Mouse (Mus musculus): ENCODE measurements at regions not wholly inside any gene's neighbourhood (a gene's known extent, or its start where the extent isn't known, plus 50 kb on each side); places are given as distances from the start of the nearest gene placed in this dataset.
A peak's percentile ranks its signal among the peaks of the same experiment; 100 is the strongest.

DNA sequence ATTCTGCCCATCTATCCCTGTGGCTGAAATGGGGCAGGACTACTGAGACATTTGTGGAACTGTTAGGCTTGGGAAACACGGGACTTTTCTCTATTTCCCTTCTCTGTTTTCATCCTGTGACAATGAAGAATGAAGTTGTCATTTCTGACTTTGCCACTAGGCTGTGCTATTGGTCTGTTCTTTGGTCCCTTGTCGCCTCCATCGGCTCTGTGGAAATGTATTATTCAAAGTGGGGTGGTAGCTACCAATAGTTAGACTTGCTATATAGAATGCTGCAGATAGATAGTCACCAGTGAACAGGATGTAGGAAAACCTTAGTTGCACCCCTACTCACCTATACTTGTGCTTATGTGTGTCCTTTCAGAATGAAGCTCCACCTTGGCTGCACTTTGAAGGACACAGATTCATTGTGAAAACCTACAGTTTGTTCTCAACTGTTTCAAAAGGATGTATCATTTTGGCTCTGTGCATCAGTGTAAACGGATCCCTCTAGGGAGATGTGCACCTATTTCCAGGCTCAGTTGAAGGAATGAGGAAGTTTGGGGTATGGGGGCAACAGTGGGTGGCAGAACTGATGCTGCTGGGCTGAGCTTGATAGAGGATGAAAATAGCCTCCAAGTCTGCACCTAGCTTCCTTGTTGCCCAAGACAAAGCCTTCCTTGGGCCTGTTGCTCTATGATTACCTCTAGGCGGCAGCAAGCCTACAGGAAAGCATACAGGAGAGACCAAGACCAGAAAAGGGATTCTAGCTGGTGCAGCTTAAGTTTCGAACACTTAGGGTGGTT lies 1927.9 kb upstream of the Lrrc6 start:
- no peak overlapping the region for H3K9ac ChIP-seq
- no peaks in the 10 kb centered on the region for H3K36me3 ChIP-seq (ENCODE audit: insufficient read depth)
- H3K4me2 ChIP-seq (ENCODE audit: low read depth): no peak overlapping the region
- no peaks in the 10 kb centered on the region for H3K27me3 ChIP-seq (ENCODE audit: insufficient read depth, low read length)
- no peak overlapping the region for H3K4me3 ChIP-seq (ENCODE audit: low read depth, low read length)
- TF ChIP-seq CTCF (IDR thresholded peaks at IDR 0.05; ENCODE audit: low read depth): peak; percentile 93
- peak; percentile 93 for ATAC-seq
- 13% methylated on average over 6 of the region's 6 CpGs for WGBS
- peak overlapping the region; percentile 31; the same call in 1 of the 2 replicates for H3K27ac ChIP-seq (ENCODE audit: low read depth, low read length)
- DNase-seq: peak; percentile 93
- H3K4me1 ChIP-seq (ENCODE audit: insufficient read depth): no peaks in the 10 kb centered on the region
- H3K9me3 ChIP-seq (ENCODE audit: low read length): no peaks in the 10 kb centered on the region

DNA sequence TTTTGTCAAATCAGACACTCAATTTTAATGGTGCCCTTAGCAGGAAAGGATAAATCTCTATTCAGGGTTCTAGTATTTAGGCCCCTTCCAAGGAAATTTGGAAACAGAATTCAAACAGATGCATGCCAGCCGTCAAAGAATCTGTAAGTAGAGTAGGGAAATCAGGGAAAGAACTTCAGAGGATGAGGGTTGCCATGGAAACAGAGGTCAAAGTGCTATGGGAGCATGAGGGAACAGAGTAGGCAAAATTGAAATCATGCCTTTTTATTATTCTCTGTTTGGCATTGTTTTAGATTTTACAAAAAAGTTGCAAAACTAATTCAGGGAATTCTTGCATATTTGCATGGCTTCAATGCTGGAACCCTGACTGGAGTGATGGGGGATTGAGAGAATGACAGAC lies 1916.4 kb upstream of the Lrrc6 start:
- H3K27me3 ChIP-seq (ENCODE audit: insufficient read depth, low read length): no peaks in the 10 kb centered on the region
- no peak for ATAC-seq

GRCm38 (mm10) chr15:68415401-68415925 lies 1914.8 kb upstream of the Lrrc6 start:
- ATAC-seq: no peak
- WGBS: 32% methylated on average over 3 of the region's 3 CpGs

More for the DNA sequence above, 1916.4 kb upstream of the Lrrc6 start:
- Histone ChIP-seq H3K9me3 (ENCODE audit: low read length) (no peaks in the 10 kb centered on the region), H3K4me3 (ENCODE audit: low read depth, low read length) (no peak overlapping the region), H3K36me3 (ENCODE audit: insufficient read depth) (no peaks in the 10 kb centered on the region), H3K9ac (no peak overlapping the region), H3K4me1 (ENCODE audit: insufficient read depth) (no peaks in the 10 kb centered on the region), H3K27ac (ENCODE audit: low read depth, low read length) (no peak overlapping the region), H3K4me2 (ENCODE audit: low read depth) (no peak overlapping the region)
- DNase-seq: no peak
- WGBS: 3% methylated on average over 1 of the region's 1 CpGs
- TF ChIP-seq CTCF (IDR thresholded peaks at IDR 0.05; ENCODE audit: low read depth): no peak

GRCm38 (mm10) chr15:68414047-68414446 lies 1913.3 kb upstream of the Lrrc6 start:
- no peak for TF ChIP-seq CTCF (IDR thresholded peaks at IDR 0.05; ENCODE audit: low read depth)
- Histone ChIP-seq H3K4me2 (ENCODE audit: low read depth) (no peak overlapping the region), H3K4me3 (ENCODE audit: low read depth, low read length) (no peak overlapping the region), H3K36me3 (ENCODE audit: insufficient read depth) (no peaks in the 10 kb centered on the region), H3K27me3 (ENCODE audit: insufficient read depth, low read length) (no peaks in the 10 kb centered on the region), H3K9me3 (ENCODE audit: low read length) (no peaks in the 10 kb centered on the region), H3K9ac (no peak overlapping the region), H3K27ac (ENCODE audit: low read depth, low read length) (no peak overlapping the region), H3K4me1 (ENCODE audit: insufficient read depth) (no peaks in the 10 kb centered on the region)
- WGBS: 66% methylated on average over 4 of the region's 4 CpGs
- no peak for ATAC-seq
- no peak for DNase-seq

More at GRCm38 (mm10) chr15:68415401-68415925, 1914.8 kb upstream of the Lrrc6 start:
- Histone ChIP-seq H3K4me1 (ENCODE audit: insufficient read depth) (no peaks in the 10 kb centered on the region), H3K36me3 (ENCODE audit: insufficient read depth) (no peaks in the 10 kb centered on the region), H3K4me3 (ENCODE audit: low read depth, low read length) (no peak overlapping the region), H3K9me3 (ENCODE audit: low read length) (no peaks in the 10 kb centered on the region), H3K4me2 (ENCODE audit: low read depth) (no peak overlapping the region), H3K27ac (ENCODE audit: low read depth, low read length) (no peak overlapping the region), H3K9ac (no peak overlapping the region), H3K27me3 (ENCODE audit: insufficient read depth, low read length) (no peaks in the 10 kb centered on the region)
- peak; percentile 71 for DNase-seq
- peak; percentile 76 for TF ChIP-seq CTCF (IDR thresholded peaks at IDR 0.05; ENCODE audit: low read depth)

DNA sequence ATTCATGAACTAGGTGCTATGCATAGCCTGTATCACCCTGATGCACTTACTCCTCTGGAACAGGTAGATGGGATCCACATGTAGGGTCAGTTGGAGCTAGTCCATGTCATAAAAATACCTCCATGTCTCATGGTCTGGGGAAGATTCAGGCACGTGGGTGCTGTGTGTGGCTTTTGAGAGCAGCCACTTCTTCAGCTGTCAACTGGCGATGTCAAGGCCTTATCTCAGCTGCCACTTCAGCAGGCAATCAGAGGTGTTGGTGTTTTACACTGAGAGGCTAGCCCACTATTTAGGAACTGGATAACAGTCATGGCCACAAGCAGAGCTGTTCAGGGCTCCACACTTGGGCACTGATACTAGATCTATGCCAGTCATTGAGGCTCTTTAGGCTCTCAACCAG lies 1912.0 kb upstream of the Lrrc6 start:
- Histone ChIP-seq H3K4me2 (ENCODE audit: low read depth) (no peak overlapping the region), H3K27me3 (ENCODE audit: insufficient read depth, low read length) (no peaks in the 10 kb centered on the region), H3K27ac (ENCODE audit: low read depth, low read length) (no peak overlapping the region), H3K4me3 (ENCODE audit: low read depth, low read length) (no peak overlapping the region), H3K36me3 (ENCODE audit: insufficient read depth) (no peaks in the 10 kb centered on the region), H3K9me3 (ENCODE audit: low read length) (no peaks in the 10 kb centered on the region), H3K4me1 (ENCODE audit: insufficient read depth) (no peaks in the 10 kb centered on the region), H3K9ac (no peak overlapping the region)
- WGBS: 93% methylated on average over 2 of the region's 2 CpGs
- ATAC-seq (no peak), DNase-seq (no peak)
- no peak for TF ChIP-seq CTCF (IDR thresholded peaks at IDR 0.05; ENCODE audit: low read depth)

- no peak for TF ChIP-seq CTCF (IDR thresholded peaks at IDR 0.05; ENCODE audit: low read depth)
- H3K4me2 ChIP-seq (ENCODE audit: low read depth): no peak overlapping the region
- H3K4me3 ChIP-seq (ENCODE audit: low read depth, low read length): no peak overlapping the region
- no peaks in the 10 kb centered on the region for H3K4me1 ChIP-seq (ENCODE audit: insufficient read depth)
- no peaks in the 10 kb centered on the region for H3K9me3 ChIP-seq (ENCODE audit: low read length)
- DNase-seq (no peak), ATAC-seq (no peak)
- no peak overlapping the region for H3K9ac ChIP-seq
- no peak overlapping the region for H3K27ac ChIP-seq (ENCODE audit: low read depth, low read length)
- WGBS: 92% methylated on average over 3 of the region's 3 CpGs
- no peaks in the 10 kb centered on the region for H3K36me3 ChIP-seq (ENCODE audit: insufficient read depth)
- no peaks in the 10 kb centered on the region for H3K27me3 ChIP-seq (ENCODE audit: insufficient read depth, low read length)
Measured at GRCm38 (mm10) chr15:68412156-68412555, 1911.4 kb upstream of the Lrrc6 start.

DNA sequence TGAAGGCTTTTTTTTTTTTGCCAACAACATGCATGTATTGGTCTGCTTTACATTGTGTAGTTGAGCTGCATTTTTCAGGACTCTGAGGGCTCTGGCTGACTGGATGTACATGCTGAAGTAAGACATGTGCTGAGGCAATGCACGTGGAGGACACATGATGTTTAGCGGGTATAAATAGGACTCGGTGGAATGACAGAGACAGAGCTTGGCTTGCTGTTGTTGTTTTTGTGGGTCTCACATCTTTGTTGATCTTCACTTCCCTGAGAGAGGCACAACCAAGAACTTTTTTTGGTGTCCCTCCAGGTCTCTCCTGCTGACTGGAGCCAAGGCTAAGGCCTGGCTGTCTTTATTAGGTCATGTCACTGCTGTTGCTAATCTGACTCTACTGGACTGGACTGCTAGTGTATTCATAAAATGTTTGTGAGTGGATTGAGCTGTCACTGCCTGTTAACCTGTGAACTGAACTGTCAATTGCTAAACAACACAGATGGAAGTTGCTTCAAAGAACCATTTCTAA lies 1902.9 kb upstream of the Lrrc6 start:
- no peaks in the 10 kb centered on the region for H3K36me3 ChIP-seq (ENCODE audit: insufficient read depth)
- H3K27ac ChIP-seq (ENCODE audit: low read depth, low read length): no peak overlapping the region
- no peak for DNase-seq
- H3K9ac ChIP-seq: no peak overlapping the region
- no peaks in the 10 kb centered on the region for H3K27me3 ChIP-seq (ENCODE audit: insufficient read depth, low read length)
- H3K4me2 ChIP-seq (ENCODE audit: low read depth): no peak overlapping the region
- no peak for ATAC-seq
- no peak overlapping the region for H3K4me3 ChIP-seq (ENCODE audit: low read depth, low read length)
- TF ChIP-seq CTCF (IDR thresholded peaks at IDR 0.05; ENCODE audit: low read depth): no peak
- no peaks in the 10 kb centered on the region for H3K9me3 ChIP-seq (ENCODE audit: low read length)
- 89% methylated on average over 3 of the region's 3 CpGs for WGBS
- H3K4me1 ChIP-seq (ENCODE audit: insufficient read depth): no peaks in the 10 kb centered on the region
